Mouse (Mus musculus): ENCODE data around the gene Bik. TPM values are rescaled to one million over a fixed set of nuclear protein-coding genes. Genes with fewer than 3 reads are reported as not detected.
A peak's percentile ranks its signal among the peaks of the same experiment; 100 is the strongest.

The Bik gene
- total and polyA plus RNA-seq, 3 experiments = 0.50 TPM; not detected in 2

DNA sequence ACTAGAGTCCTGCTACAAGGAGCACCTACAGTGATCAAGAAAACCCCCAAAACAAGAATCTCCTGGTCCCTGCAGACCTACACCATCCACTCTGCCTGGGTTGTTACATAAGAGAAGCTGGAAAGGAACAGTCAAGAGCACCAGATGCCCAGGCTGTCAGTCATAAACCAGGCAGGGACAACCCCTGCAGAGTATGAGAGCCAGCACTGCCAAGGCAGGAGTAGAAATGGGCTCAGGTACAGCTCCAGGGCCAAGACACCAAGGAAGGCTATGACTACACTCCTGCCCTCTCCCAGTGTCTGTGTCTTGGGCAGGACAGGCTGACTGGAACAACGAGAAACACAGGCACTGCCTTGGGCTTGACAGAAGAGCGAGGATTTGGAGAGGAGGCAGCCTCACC lies 23.5 kb downstream of the Bik start:
- Histone ChIP-seq H3K9ac (ENCODE audit: insufficient read depth, low read depth) (no peak overlapping the region), H3K36me3 (replicated peaks in 1 of 2; ENCODE audit: control insufficient read depth in 1 of 2, insufficient read depth in 1 of 2, low read length in 1 of 2) (peaks cover 58 to 84% of the 10 kb centered on the region in 2 experiments)
- dilution Hi-C loops (cut with MboI; ENCODE audit: extremely low pct_ligation_motif_present, extremely low pct_unique_long_range_greater_than_20kb, low sequenced_read_pairs) = no loop called here

DNA sequence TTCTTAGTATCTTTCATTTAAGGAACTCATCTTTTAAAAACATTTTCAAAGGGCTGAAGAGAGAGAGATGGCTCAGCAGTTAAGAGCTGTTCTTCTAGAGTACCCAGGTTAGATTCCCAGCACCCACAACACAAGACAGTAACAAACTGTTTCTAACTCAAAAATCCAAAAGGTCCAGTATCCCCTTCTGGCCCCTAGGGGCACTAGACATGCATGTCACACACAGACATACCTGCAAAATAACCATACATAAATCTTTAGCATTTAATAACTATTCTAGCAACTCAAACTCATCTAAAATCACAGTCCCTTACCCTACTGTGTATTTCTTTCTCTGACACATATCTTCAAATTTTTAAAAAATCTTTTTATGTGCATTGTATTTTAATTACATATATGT lies 27.2 kb downstream of the Bik start:
- H3K79me2 ChIP-seq (replicated peaks; ENCODE audit: control insufficient read depth, extremely low read depth, insufficient read depth, poor library complexity, severe bottlenecking) = no peaks in the 10 kb centered on the region
- no peaks in the 10 kb centered on the region for H3K9me3 ChIP-seq (replicated peaks; ENCODE audit: low read length)
- in situ Hi-C loops (cut with MboI; ENCODE audit: low pct_ligation_motif_present, low pct_unique_long_range_greater_than_20kb, low sequenced_read_pairs) (no loop called here), dilution Hi-C loops (cut with MboI; ENCODE audit: extremely low pct_ligation_motif_present, extremely low pct_unique_long_range_greater_than_20kb, low sequenced_read_pairs) (no loop called here)
- H3K4me1 ChIP-seq (ENCODE audit: control insufficient read depth in 1 of 2, insufficient read depth in 2 of 2) = peaks cover 0 to 16% of the 10 kb centered on the region in 2 experiments; a peak in 3 of 4 replicates
- H3K27me3 ChIP-seq (replicated peaks) = no peaks in the 10 kb centered on the region
- peaks cover 26 to 47% of the 10 kb centered on the region in 2 experiments for H3K36me3 ChIP-seq (replicated peaks in 1 of 2; ENCODE audit: control insufficient read depth in 1 of 2, insufficient read depth in 1 of 2, low read length in 1 of 2)
- TF ChIP-seq MAFK (IDR thresholded peaks at IDR 0.05; ENCODE audit: insufficient replicate concordance, low read length) (no peak), TBP (conservative IDR thresholded peaks at IDR 0.05; ENCODE audit: low read depth, low read length) (no peak), MAZ (IDR thresholded peaks at IDR 0.05; ENCODE audit: low read depth, low read length) (no peak), SMC3 (IDR thresholded peaks at IDR 0.05; ENCODE audit: low read depth, low read length) (peak; percentile 21; the same call in 1 of the 2 replicates), RAD21 (IDR thresholded peaks at IDR 0.05; ENCODE audit: low read depth, low read length) (peak; percentile 28), UBTF (IDR thresholded peaks at IDR 0.05; ENCODE audit: low read depth, low read length) (no peak), CTCF (conservative IDR thresholded peaks at IDR 0.05 in 1 of 2, IDR thresholded peaks at IDR 0.05 in 1 of 2; ENCODE audit: low read depth in 2 of 2, low read length in 2 of 2) (peak in 1 of 2 experiments; percentile 63; a peak in 3 of 4 replicates), POLR2AphosphoS2 (IDR thresholded peaks at IDR 0.05; ENCODE audit: low read depth, low read length) (no peak)
- no peak overlapping the region for H3K27ac ChIP-seq (ENCODE audit: insufficient read depth, low read depth)
- no peak for DNase-seq (ENCODE audit: extremely low read depth)
- no peak overlapping the region for H3K9ac ChIP-seq (ENCODE audit: insufficient read depth, low read depth)
- no peak overlapping the region for H3K4me3 ChIP-seq (replicated peaks in 1 of 3; ENCODE audit: low read depth in 2 of 3, low read length in 2 of 3, poor library complexity in 1 of 3)
- H3K4me2 ChIP-seq (ENCODE audit: insufficient read depth, low read depth, poor library complexity, severe bottlenecking) = no peak overlapping the region

More for the DNA sequence above, 23.5 kb downstream of the Bik start:
- no peaks in the 10 kb centered on the region for H3K9me3 ChIP-seq (replicated peaks; ENCODE audit: low read length)
- H3K27ac ChIP-seq (ENCODE audit: insufficient read depth, low read depth) = no peak overlapping the region
- no peaks in the 10 kb centered on the region for H3K27me3 ChIP-seq (replicated peaks)
- no peak for DNase-seq (ENCODE audit: extremely low read depth)
- no peak overlapping the region for H3K4me3 ChIP-seq (replicated peaks in 1 of 3; ENCODE audit: low read depth in 2 of 3, low read length in 2 of 3, poor library complexity in 1 of 3)
- peaks cover 0 to 14% of the 10 kb centered on the region in 2 experiments; a peak in 2 of 4 replicates for H3K4me1 ChIP-seq (ENCODE audit: control insufficient read depth in 1 of 2, insufficient read depth in 2 of 2)
- no peak overlapping the region for H3K4me2 ChIP-seq (ENCODE audit: insufficient read depth, low read depth, poor library complexity, severe bottlenecking)
- TF ChIP-seq USF1 (IDR thresholded peaks at IDR 0.05; ENCODE audit: low read depth, low read length) (no peak), UBTF (IDR thresholded peaks at IDR 0.05; ENCODE audit: low read depth, low read length) (no peak), ZKSCAN1 (IDR thresholded peaks at IDR 0.05; ENCODE audit: borderline replicate concordance, low read depth, low read length) (no peak), MEF2A (IDR thresholded peaks at IDR 0.05; ENCODE audit: borderline replicate concordance, low read depth, low read length) (no peak), PAX5 (IDR thresholded peaks at IDR 0.05; ENCODE audit: low read length) (no peak), MYC (IDR thresholded peaks at IDR 0.05; ENCODE audit: low read depth, low read length) (no peak), HCFC1 (IDR thresholded peaks at IDR 0.05; ENCODE audit: low read depth, low read length) (no peak), ETS1 (conservative IDR thresholded peaks at IDR 0.05; ENCODE audit: low read depth, low read length) (no peak), RAD21 (IDR thresholded peaks at IDR 0.05; ENCODE audit: low read depth, low read length) (no peak)
- in situ Hi-C loops (cut with MboI; ENCODE audit: low pct_ligation_motif_present, low pct_unique_long_range_greater_than_20kb, low sequenced_read_pairs) = no loop called here
- H3K79me2 ChIP-seq (replicated peaks; ENCODE audit: control insufficient read depth, extremely low read depth, insufficient read depth, poor library complexity, severe bottlenecking) = no peaks in the 10 kb centered on the region

Data from CH12.LX (cell line).